Mouse (Mus musculus) ES-Bruce4 (cell line): ENCODE data around the gene Dct.

ENCODE experiments used
- CTCF ChIP-seq: IDR thresholded peaks from one replicate; pipeline ENCODE4 v1.8.1; 2011; ENCODE audit warnings: low read depth, low read length
- POLR2A ChIP-seq: IDR thresholded peaks from one replicate; pipeline ENCODE4 v1.8.1; 2011; ENCODE audit warnings: low read length; ENCODE audit not compliant: insufficient read depth

DNA sequence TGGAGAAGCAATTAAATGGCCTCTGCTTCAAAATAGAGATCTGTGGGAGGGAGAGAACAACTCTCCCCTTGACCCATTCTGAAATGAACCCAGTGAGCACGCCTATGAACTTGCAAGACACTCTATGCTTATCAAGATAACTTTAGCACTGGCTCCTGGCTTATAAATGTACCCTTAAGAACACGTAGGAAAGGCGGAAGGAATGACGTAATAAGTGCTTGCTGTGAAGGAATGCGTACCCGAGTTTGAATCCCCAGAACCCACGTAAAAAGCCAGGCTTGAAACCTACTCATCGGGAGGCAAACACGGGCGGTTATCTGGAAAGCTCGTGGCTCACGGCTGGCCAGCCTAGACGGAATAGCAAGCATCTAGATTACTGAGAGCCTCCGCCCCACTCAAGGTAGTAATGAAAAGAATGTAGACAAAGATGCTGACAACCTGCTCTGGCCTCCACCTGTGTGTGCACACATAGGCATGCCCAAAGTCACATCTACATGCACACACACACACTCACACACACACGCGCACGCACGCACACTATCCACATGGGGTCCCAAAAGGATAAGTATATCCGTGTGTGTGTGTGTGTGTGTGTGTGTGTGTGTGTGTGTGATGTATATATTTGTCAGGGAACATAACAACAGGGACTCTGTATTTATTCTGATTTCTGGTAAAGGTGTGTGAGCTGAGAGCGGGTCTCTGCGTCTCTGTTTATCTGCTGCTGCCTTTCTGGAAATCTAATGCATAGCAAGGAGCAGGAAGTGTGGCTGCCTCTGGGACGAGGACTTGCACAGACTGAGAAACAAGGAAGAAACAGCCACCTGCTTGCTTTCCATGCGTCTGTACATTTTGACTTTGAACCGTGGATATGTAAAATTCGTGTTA, 5.9 kb upstream of the Dct start:
- TF ChIP-seq CTCF (no peak), POLR2A (no peak)
